Mouse (Mus musculus): ENCODE measurements around the gene Rnf121. TPM values are rescaled to one million over a fixed set of nuclear protein-coding genes. Genes with fewer than 3 reads are reported as not detected.

Gene Rnf121
- polyA plus RNA-seq, 1 experiment from 2014 or later = 22.3 TPM

- Histone ChIP-seq H3K27me3 (replicated peaks; ENCODE audit: control insufficient read depth, insufficient read depth, low read length) (no peaks in the 10 kb centered on the region), H3K36me3 (ENCODE audit: control insufficient read depth, insufficient read depth) (no peaks in the 10 kb centered on the region), H3K9me3 (ENCODE audit: control insufficient read depth) (no peaks in the 10 kb centered on the region), H3K4me2 (replicated peaks; ENCODE audit: low read depth) (peak overlapping the region; percentile 77), H3K4me1 (replicated peaks; ENCODE audit: control insufficient read depth, insufficient read depth, low read length) (no peaks in the 10 kb centered on the region; the same call in 1 of the 2 replicates), H3K9ac (ENCODE audit: low read depth, low read length) (peak overlapping the region; percentile 38; the same call in 1 of the 2 replicates), H3K27ac (ENCODE audit: low read depth, low read length) (no peak overlapping the region), H3K4me3 (ENCODE audit: low read depth, low read length) (peak overlapping the region; percentile 32)
- peak; percentile 62 for ATAC-seq
- 6% methylated on average over 30 of the region's 30 CpGs for WGBS
- TF ChIP-seq CTCF (IDR thresholded peaks at IDR 0.05; ENCODE audit: low read depth) = no peak
These were observed 34.7 kb upstream of the Rnf121 start for GRCm38 (mm10) chr7:102099760-102100661.

- no peaks in the 10 kb centered on the region for H3K4me1 ChIP-seq (replicated peaks; ENCODE audit: control insufficient read depth, insufficient read depth, low read length)
- H3K9ac ChIP-seq (ENCODE audit: low read depth, low read length) = no peak overlapping the region
- H3K36me3 ChIP-seq (ENCODE audit: control insufficient read depth, insufficient read depth) = peaks cover 6% of the 10 kb centered on the region; the same call in 1 of the 2 replicates
- no peak overlapping the region for H3K4me3 ChIP-seq (ENCODE audit: low read depth, low read length)
- WGBS = 85% methylated on average over 4 of the region's 4 CpGs
- no peak overlapping the region for H3K27ac ChIP-seq (ENCODE audit: low read depth, low read length)
- TF ChIP-seq CTCF (IDR thresholded peaks at IDR 0.05; ENCODE audit: low read depth) = no peak
- H3K4me2 ChIP-seq (replicated peaks; ENCODE audit: low read depth) = no peak overlapping the region
- no peaks in the 10 kb centered on the region for H3K9me3 ChIP-seq (ENCODE audit: control insufficient read depth)
- H3K27me3 ChIP-seq (replicated peaks; ENCODE audit: control insufficient read depth, insufficient read depth, low read length) = no peaks in the 10 kb centered on the region
- no peak for ATAC-seq
These were observed 22.1 kb upstream of the Rnf121 start for GRCm38 (mm10) chr7:102087336-102087735.

- 87% methylated on average over 25 of the region's 26 CpGs for WGBS
- TF ChIP-seq CTCF (IDR thresholded peaks at IDR 0.05; ENCODE audit: low read depth) = no peak
- no peak overlapping the region for H3K9ac ChIP-seq (ENCODE audit: low read depth, low read length)
- ATAC-seq = no peak
- H3K4me3 ChIP-seq (ENCODE audit: low read depth, low read length) = no peak overlapping the region
- H3K36me3 ChIP-seq (ENCODE audit: control insufficient read depth, insufficient read depth) = peaks cover 34% of the 10 kb centered on the region
- no peaks in the 10 kb centered on the region for H3K4me1 ChIP-seq (replicated peaks; ENCODE audit: control insufficient read depth, insufficient read depth, low read length)
- H3K27ac ChIP-seq (ENCODE audit: low read depth, low read length) = no peak overlapping the region
- H3K27me3 ChIP-seq (replicated peaks; ENCODE audit: control insufficient read depth, insufficient read depth, low read length) = no peaks in the 10 kb centered on the region
- H3K4me2 ChIP-seq (replicated peaks; ENCODE audit: low read depth) = no peak overlapping the region
- H3K9me3 ChIP-seq (ENCODE audit: control insufficient read depth) = no peaks in the 10 kb centered on the region
These were observed 18.9 kb upstream of the Rnf121 start for GRCm38 (mm10) chr7:102084041-102084696.

- ATAC-seq = no peak
- H3K27ac ChIP-seq (ENCODE audit: low read depth, low read length) = no peak within 1 kb of the TSS
- no peak within 1 kb of the TSS for H3K4me2 ChIP-seq (replicated peaks; ENCODE audit: low read depth)
- no peaks in the 10 kb centered on the region for H3K9me3 ChIP-seq (ENCODE audit: control insufficient read depth)
- no peak for TF ChIP-seq CTCF (IDR thresholded peaks at IDR 0.05; ENCODE audit: low read depth)
- peaks cover 40% of the 10 kb centered on the region for H3K36me3 ChIP-seq (ENCODE audit: control insufficient read depth, insufficient read depth)
- H3K27me3 ChIP-seq (replicated peaks; ENCODE audit: control insufficient read depth, insufficient read depth, low read length) = no peaks in the 10 kb centered on the region
- H3K9ac ChIP-seq (ENCODE audit: low read depth, low read length) = no peak within 1 kb of the TSS
- H3K4me3 ChIP-seq (ENCODE audit: low read depth, low read length) = no peak within 1 kb of the TSS
- no peaks in the 10 kb centered on the region for H3K4me1 ChIP-seq (replicated peaks; ENCODE audit: control insufficient read depth, insufficient read depth, low read length)
- 75% methylated on average over 5 of the region's 5 CpGs for WGBS
These were observed 17.5 kb upstream of the Rnf121 start, which contains the start of gene Trpc2 for GRCm38 (mm10) chr7:102082816-102083215. Gene Trpc2 (plus strand): TSS chr7:102083116.

- WGBS = 96% methylated on average over 5 of the region's 5 CpGs
- ATAC-seq = no peak
- no peaks in the 10 kb centered on the region for H3K4me1 ChIP-seq (replicated peaks; ENCODE audit: control insufficient read depth, insufficient read depth, low read length)
- no peaks in the 10 kb centered on the region for H3K27me3 ChIP-seq (replicated peaks; ENCODE audit: control insufficient read depth, insufficient read depth, low read length)
- H3K27ac ChIP-seq (ENCODE audit: low read depth, low read length) = no peak overlapping the region
- TF ChIP-seq CTCF (IDR thresholded peaks at IDR 0.05; ENCODE audit: low read depth) = no peak
- no peak overlapping the region for H3K4me3 ChIP-seq (ENCODE audit: low read depth, low read length)
- no peak overlapping the region for H3K9ac ChIP-seq (ENCODE audit: low read depth, low read length)
- H3K9me3 ChIP-seq (ENCODE audit: control insufficient read depth) = no peaks in the 10 kb centered on the region
- peaks cover 46% of the 10 kb centered on the region for H3K36me3 ChIP-seq (ENCODE audit: control insufficient read depth, insufficient read depth)
- H3K4me2 ChIP-seq (replicated peaks; ENCODE audit: low read depth) = no peak overlapping the region
These were observed 16.5 kb upstream of the Rnf121 start for GRCm38 (mm10) chr7:102081784-102082183.

- WGBS = 83% methylated on average over 8 of the region's 8 CpGs
- Histone ChIP-seq H3K4me2 (replicated peaks; ENCODE audit: low read depth) (no peak overlapping the region), H3K4me3 (ENCODE audit: low read depth, low read length) (no peak overlapping the region), H3K36me3 (ENCODE audit: control insufficient read depth, insufficient read depth) (peaks cover 53% of the 10 kb centered on the region), H3K27ac (ENCODE audit: low read depth, low read length) (no peak overlapping the region), H3K4me1 (replicated peaks; ENCODE audit: control insufficient read depth, insufficient read depth, low read length) (no peaks in the 10 kb centered on the region), H3K27me3 (replicated peaks; ENCODE audit: control insufficient read depth, insufficient read depth, low read length) (no peaks in the 10 kb centered on the region), H3K9ac (ENCODE audit: low read depth, low read length) (no peak overlapping the region), H3K9me3 (ENCODE audit: control insufficient read depth) (no peaks in the 10 kb centered on the region)
- no peak for ATAC-seq
- TF ChIP-seq CTCF (IDR thresholded peaks at IDR 0.05; ENCODE audit: low read depth) = no peak
These were observed 15.0 kb upstream of the Rnf121 start for GRCm38 (mm10) chr7:102080311-102080710.
